23 mouse cellular contexts compared by ENCODE assay signal in genomic region chr2:155248206-155248605, GRCm38 (mm10). TPM values are rescaled to one million over a fixed set of nuclear protein-coding genes. Genes with fewer than 3 reads are reported as not detected.
DNase-seq lines count a peak whose midpoint lies in the region; ATAC-seq and TF ChIP-seq lines count a peak whose summit lies in the region.
"Had no signal": no experiment of that assay in that cellular context is flagged by ENCODE, and none has a peak within 500 bp of the region (broad histone marks: within the 10 kb centered on the region; RNA-seq: fewer than 3 reads in every experiment).

No protein-coding gene starts in this region.

- DNase-seq in lung, postnatal 0 days (ENCODE audit: low spot score): no peak
- DNase-seq in lung, postnatal 4 days: no peak
- DNase-seq in NIH3T3 (ENCODE audit: low read depth): peak; percentile 91
- peak; percentile 70 for DNase-seq in fibroblast of lung, adult 2 months (ENCODE audit: low read depth)
- DNase-seq in cerebellum, adult 11 months: no peak
- DNase-seq: adrenal gland, postnatal 14 days; B cell, adult 2 months; cerebellum, adult 18-20 months; cerebellum, postnatal 10 days; gastrocnemius, postnatal 36 days; heart, adult 18-20 months; heart, postnatal 14 days had no signal

- peak; percentile 28; the same call in 1 of the 2 replicates for ATAC-seq in lung, postnatal 0 days
- no peak for ATAC-seq in forebrain, embryonic 15.5 days (replicated peaks)
- ATAC-seq: activated CD4-positive, CD25-positive, alpha-beta regulatory T cell, adult 4 months; CD4-positive, CD25-positive, alpha-beta regulatory T cell, adult 4 months; forebrain, embryonic 14.5 days; hindbrain, postnatal 0 days; Patski had no signal

- no peaks in the 10 kb centered on the region for H3K9me3 ChIP-seq in lung, postnatal 0 days (ENCODE audit: low read length)
- no peaks in the 10 kb centered on the region for H3K9me3 ChIP-seq in forebrain, embryonic 15.5 days
- H3K9me3 ChIP-seq: forebrain, embryonic 10.5 days; G1E; heart, embryonic 15.5 days; hindbrain, embryonic 13.5 days had no signal

- no peak for TF ChIP-seq CTCF in lung, postnatal 0 days (IDR thresholded peaks at IDR 0.05)

- H3K9ac ChIP-seq in lung, postnatal 0 days (replicated peaks; ENCODE audit: low read depth): no peak overlapping the region
- H3K9ac ChIP-seq in forebrain, embryonic 15.5 days (replicated peaks): no peak overlapping the region
- H3K9ac ChIP-seq: heart, embryonic 15.5 days; hindbrain, embryonic 13.5 days had no signal

- H3K4me2 ChIP-seq in lung, postnatal 0 days (replicated peaks; ENCODE audit: low read depth, low read length): no peak overlapping the region
- no peak overlapping the region for H3K4me2 ChIP-seq in forebrain, embryonic 15.5 days (replicated peaks)
- H3K4me2 ChIP-seq: heart, embryonic 11.5 days; heart, embryonic 15.5 days; hindbrain, embryonic 13.5 days had no signal

- no peak overlapping the region for H3K4me3 ChIP-seq in lung, postnatal 0 days (ENCODE audit: low read depth, low read length)
- no peak overlapping the region for H3K4me3 ChIP-seq in forebrain, embryonic 15.5 days
- H3K4me3 ChIP-seq: forebrain, embryonic 10.5 days; heart, embryonic 15.5 days; hindbrain, embryonic 13.5 days had no signal

- no peaks in the 10 kb centered on the region for H3K27me3 ChIP-seq in lung, postnatal 0 days (replicated peaks; ENCODE audit: insufficient read depth, low read length)
- H3K27me3 ChIP-seq in forebrain, embryonic 15.5 days: no peaks in the 10 kb centered on the region
- H3K27me3 ChIP-seq: heart, embryonic 15.5 days; hindbrain, embryonic 13.5 days; Patski had no signal

- no peaks in the 10 kb centered on the region for H3K4me1 ChIP-seq in lung, postnatal 0 days (ENCODE audit: insufficient read depth, low read depth, low read length)
- no peaks in the 10 kb centered on the region for H3K4me1 ChIP-seq in forebrain, embryonic 15.5 days
- H3K4me1 ChIP-seq: forebrain, embryonic 10.5 days; hindbrain, embryonic 13.5 days had no signal

- H3K27ac ChIP-seq in lung, postnatal 0 days (ENCODE audit: low read length): no peak overlapping the region
- H3K27ac ChIP-seq in forebrain, embryonic 15.5 days (replicated peaks): no peak overlapping the region
- H3K27ac ChIP-seq: forebrain, embryonic 10.5 days; heart, embryonic 15.5 days; hindbrain, embryonic 13.5 days; hindbrain, postnatal 0 days had no signal

- TF ChIP-seq EP300 in lung, postnatal 0 days (IDR thresholded peaks at IDR 0.05): no peak

- 90% methylated on average over 1 of the region's 1 CpGs for WGBS in lung, postnatal 0 days
- WGBS in forebrain, embryonic 15.5 days: 100% methylated on average over 1 of the region's 1 CpGs

- H3K36me3 ChIP-seq in lung, postnatal 0 days (ENCODE audit: insufficient read depth, low read length): peaks cover 43% of the 10 kb centered on the region
- H3K36me3 ChIP-seq in forebrain, embryonic 15.5 days: peaks cover 84% of the 10 kb centered on the region

RNA-seq across cellular contexts. Expression of gene Dynlrb1, which starts 11.9 kb away (rescaled TPM):
- 332 TPM in 2 replicates for polyA plus RNA-seq in lung, postnatal 0 days (2015; fragmentation: Nextera tagmentation; extraction: Ambion mirVana)
- polyA plus RNA-seq in forebrain, embryonic 15.5 days (2015; fragmentation: Nextera tagmentation; extraction: Ambion mirVana): 632 and 664 TPM in 2 replicates

RNA-seq across cellular contexts. Expression of gene Map1lc3a, which starts 27.9 kb away (rescaled TPM):
- 382 and 428 TPM in 2 replicates for polyA plus RNA-seq in lung, postnatal 0 days (2015; fragmentation: Nextera tagmentation; extraction: Ambion mirVana)
- 358 and 365 TPM in 2 replicates for polyA plus RNA-seq in forebrain, embryonic 15.5 days (2015; fragmentation: Nextera tagmentation; extraction: Ambion mirVana)

Comparison
In these comparisons a context has a peak if more than half of its experiments do, and no peak if none do; other contexts are left out.
1. DNase-seq: peak in NIH3T3 (single experiment) and fibroblast of lung, adult 2 months (single experiment); none in lung, postnatal 0 days (single experiment), lung, postnatal 4 days (0 of 2) and cerebellum, adult 11 months (single experiment).